Mouse (Mus musculus) spleen, postnatal 10 days (tissue): ENCODE results near the gene Gm19402.
A peak's percentile ranks its signal among the peaks of the same experiment; 100 is the strongest.

ENCODE experiments used
- DNase-seq, 2 experiments: peaks; one replicate each; pipeline ENCODE4 v3.0.0; 2021 to 2022; ENCODE audit warnings: low spot score in 2 of 2

Gene Gm19402

DNA sequence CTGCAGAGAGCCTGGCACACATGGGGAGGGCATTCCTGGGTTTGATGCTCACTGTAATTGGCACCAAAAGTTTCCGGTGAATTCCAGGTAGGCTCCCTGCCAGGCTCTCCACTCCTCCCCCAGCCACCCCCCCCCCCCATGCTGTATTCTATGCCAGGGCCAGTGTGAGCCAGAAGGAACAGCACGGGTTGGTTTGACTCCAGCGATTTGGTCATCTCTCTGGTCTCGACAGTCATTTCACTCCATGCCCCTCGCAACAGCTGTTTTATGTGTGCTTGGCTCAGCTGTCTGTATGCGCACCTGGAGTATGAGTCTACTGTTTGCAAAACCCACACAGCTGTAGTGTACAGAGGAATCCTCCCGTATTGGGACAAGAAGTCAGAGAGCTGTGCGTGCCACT lies 24.2 kb downstream of the Gm19402 start:
- no peak for DNase-seq

DNA sequence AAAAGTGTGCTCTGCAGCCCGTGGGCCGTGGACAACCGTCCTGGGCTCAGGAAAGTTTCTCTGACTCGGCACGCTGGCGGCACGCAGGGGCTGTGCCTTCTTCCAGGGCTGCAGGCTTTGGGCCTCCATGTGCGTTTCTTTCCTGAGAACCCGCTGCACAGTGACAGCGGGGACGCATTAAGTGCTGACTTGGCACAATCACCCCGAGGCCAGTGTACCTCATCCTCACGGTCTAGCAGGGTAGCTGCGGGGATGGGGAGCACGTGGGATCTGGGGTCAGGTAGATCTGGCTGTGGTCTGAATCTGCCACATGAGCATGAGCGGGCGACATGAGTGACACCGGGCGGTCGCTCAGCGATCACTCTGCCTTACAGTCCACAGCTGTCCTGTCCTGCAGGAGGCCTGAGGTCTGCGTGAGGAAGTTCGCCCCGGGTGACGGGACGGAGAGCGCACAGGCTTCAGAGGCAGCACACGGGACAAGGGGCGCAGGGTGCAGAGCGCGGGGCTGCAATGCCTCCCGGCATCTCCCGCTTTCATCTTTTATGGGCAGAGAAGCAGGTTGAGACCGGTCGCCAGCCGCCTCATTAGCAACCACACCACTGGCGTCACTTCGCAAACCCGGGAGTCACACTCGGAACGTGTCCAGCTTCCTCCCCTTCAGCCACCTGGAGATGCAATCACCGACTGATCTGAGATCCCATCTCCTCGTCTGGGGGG lies 26.4 kb downstream of the Gm19402 start:
- no peak for DNase-seq

DNA sequence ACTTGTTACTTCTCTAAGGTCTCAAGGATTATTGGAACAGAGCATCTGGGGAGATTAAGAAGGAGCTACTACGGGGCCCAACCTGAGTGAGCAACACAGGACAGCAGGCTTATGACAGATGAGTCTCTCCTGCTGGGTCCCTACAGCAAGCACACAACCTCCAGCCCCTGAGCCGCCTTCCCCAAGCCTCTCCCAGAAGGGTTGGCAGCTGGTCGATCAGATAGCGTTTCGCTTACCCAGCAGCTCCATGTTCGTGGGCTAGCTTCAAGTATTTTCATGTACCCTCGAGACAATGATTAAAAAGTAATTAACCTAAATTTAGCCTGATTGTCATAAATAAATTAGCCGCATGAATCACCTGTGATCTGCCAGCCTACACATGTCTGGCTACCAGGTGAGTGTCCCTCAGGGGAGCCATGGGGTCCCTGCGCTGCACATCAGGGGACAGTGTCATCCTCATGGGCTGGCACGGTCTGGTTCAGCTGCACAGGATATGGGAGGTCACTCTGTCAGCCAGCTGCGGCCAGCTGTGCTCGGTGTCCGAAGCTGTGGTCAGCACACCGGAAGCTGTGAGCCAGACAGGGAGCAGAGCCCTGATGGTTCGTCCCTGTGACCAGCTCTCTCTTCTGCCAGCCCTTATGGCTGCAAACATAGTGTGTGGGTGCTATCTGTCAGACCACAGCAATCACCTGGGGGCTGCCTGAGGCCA lies 32.1 kb downstream of the Gm19402 start:
- no peak for DNase-seq

DNA sequence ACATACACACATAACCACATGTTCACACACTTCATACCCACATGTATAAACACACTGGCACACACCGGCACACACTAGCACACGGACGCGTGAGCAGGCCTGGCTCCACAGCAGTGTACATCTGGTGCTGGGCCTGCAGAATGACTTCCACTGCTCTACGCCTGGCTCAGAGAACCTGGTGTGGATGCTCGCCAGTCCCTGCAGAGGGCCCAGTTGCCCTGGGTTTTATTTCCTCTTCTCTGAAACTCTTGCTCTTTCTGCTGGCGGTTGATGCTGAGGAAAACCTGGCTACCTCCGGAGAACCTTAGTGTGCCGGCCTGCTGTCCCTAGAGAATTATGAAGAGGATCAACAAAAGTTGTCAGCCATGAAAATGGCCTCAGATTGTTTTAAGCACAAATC lies 38.5 kb downstream of the Gm19402 start:
- DNase-seq: peak in 1 of 2 experiments; percentile 30

GRCm38 (mm10) chr10:77647901-77648300 lies 42.7 kb downstream of the Gm19402 start:
- DNase-seq: no peak

- DNase-seq: no peak
These were observed 43.1 kb downstream of the Gm19402 start for GRCm38 (mm10) chr10:77647461-77647860.

DNA sequence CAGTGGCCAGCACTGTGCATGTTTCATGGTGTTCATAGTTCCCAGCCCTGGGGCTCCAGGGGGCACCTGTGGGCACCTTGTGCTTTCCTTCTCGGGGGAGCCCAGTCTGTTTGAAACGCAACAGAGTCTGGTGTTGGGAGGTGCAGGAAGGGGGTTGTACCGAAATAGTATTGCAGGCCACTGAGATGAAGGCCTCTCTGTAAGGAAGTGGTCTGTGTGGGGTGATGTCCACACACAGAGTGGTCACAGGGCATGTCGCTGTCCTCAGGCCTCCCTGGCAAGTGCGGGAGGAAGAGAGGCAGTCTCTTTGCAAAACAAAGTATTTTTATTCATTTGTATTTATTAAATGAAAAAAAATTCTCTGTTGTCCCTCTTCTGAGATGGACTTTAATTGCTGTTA lies 45.0 kb downstream of the Gm19402 start:
- no peak for DNase-seq

DNA sequence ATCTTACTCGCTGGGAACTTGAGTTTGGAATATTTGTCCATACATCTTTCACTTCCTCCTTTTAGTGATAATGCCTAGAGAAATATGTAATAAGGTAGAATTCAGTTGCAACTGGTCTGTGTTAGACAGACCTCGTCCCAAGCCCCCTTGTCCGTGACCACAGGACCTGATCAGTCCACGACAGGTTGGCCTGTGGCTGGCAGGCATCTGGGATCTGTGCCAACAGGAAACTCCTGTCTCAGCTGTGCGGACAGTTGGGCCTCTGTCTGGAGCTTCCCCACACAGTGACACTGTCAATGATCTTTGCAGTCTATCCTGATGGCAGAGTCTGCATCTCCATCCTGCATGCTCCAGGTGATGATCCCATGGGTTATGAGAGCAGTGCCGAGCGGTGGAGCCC lies 47.4 kb downstream of the Gm19402 start:
- no peak for DNase-seq
